Mouse (Mus musculus) lung, postnatal 0 days (tissue): Measurements from ENCODE around the gene Pnpo. TPM values are rescaled to one million over a fixed set of nuclear protein-coding genes. Genes with fewer than 3 reads are reported as not detected.

ENCODE experiments used
- ATAC-seq: fragments of 200-750 bp; cut with Nextera tagmentation; 2 replicates; pipeline ENCODE4 v1.8.0; 2017; ENCODE audit warnings: moderate library complexity
- DNase-seq: peaks from one replicate; pipeline ENCODE4 v3.0.0-alpha.2; 2016; ENCODE audit warnings: low spot score
- H3K27ac ChIP-seq: fragments of 300-500 bp; sonication (generic); 2 replicates; pipeline ENCODE4 v1.5.1; 2014; ENCODE audit warnings: antibody characterized with exemption, mild to moderate bottlenecking, low read length, mixed read lengths
- H3K27me3 ChIP-seq: fragments of 300-500 bp; sonication (generic); replicated peaks from 2 replicates; pipeline ENCODE4 v1.6.1; 2014; ENCODE audit warnings: low read length, mixed read lengths; ENCODE audit not compliant: insufficient read depth
- H3K36me3 ChIP-seq: fragments of 300-500 bp; sonication (generic); 2 replicates; pipeline ENCODE4 v1.6.1; 2014; ENCODE audit warnings: low read length, mixed read lengths; ENCODE audit not compliant: insufficient read depth
- H3K4me1 ChIP-seq: fragments of 300-500 bp; sonication (generic); 2 replicates; pipeline ENCODE4 v1.6.1; 2014; ENCODE audit warnings: antibody characterized with exemption, low read depth, low read length, mixed read lengths; ENCODE audit not compliant: insufficient read depth
- H3K4me2 ChIP-seq: fragments of 300-500 bp; sonication (generic); replicated peaks from 2 replicates; pipeline ENCODE4 v1.6.1; 2014; ENCODE audit warnings: low read depth, mild to moderate bottlenecking, low read length, moderate library complexity, mixed read lengths
- H3K4me3 ChIP-seq: fragments of 300-500 bp; sonication (generic); 2 replicates; pipeline ENCODE4 v1.5.1; 2014; ENCODE audit warnings: low read depth, low read length
- H3K9ac ChIP-seq: fragments of 300-500 bp; sonication (generic); replicated peaks from 2 replicates; pipeline ENCODE4 v1.6.1; 2014; ENCODE audit warnings: low read depth, mild to moderate bottlenecking
- H3K9me3 ChIP-seq: fragments of 300-500 bp; sonication (generic); 2 replicates; pipeline ENCODE4 v1.6.1; 2016; ENCODE audit warnings: low read length, mixed read lengths
- CTCF ChIP-seq: IDR thresholded peaks from 2 replicates; pipeline ENCODE4 v1.5.1; 2016; ENCODE audit warnings: antibody characterized with exemption, mild to moderate bottlenecking
- EP300 ChIP-seq: IDR thresholded peaks from 2 replicates; pipeline ENCODE4 v1.6.1; 2016; ENCODE audit warnings: antibody characterized with exemption, mild to moderate bottlenecking, control low read depth
- WGBS: fragments of 180-500 bp; shearing (Covaris S2); extraction: QIAGEN DNeasy Blood & Tissue Kit; methylation state at CpG from one replicate; pipeline ENCODE4 v1.1.7; 2014; 5-methylcytosine and 5-hydroxymethylcytosine counted together
- polyA plus RNA-seq: library from polyadenylated mRNA; unstranded; fragments of >200 nt; fragmentation: Nextera tagmentation; extraction: Ambion mirVana; gene quantifications from 2 replicates; pipeline ENCODE4 v1.2.1, GENCODE M21; 2015

Pnpo gene
- polyA plus RNA-seq, 1 experiment from 2014 or later, result 30.0 TPM

- WGBS, result 63% methylated on average over 6 of the region's 6 CpGs
- no peak overlapping the region for H3K4me2 ChIP-seq
Measured at GRCm38 (mm10) chr11:96941989-96942590, 1.7 kb downstream of the Pnpo start.

GRCm38 (mm10) chr11:96940578-96941465, 3.0 kb downstream of the Pnpo start:
- H3K9me3 ChIP-seq, result no peaks in the 10 kb centered on the region
- no peak overlapping the region for H3K4me2 ChIP-seq
- ATAC-seq (no peak), DNase-seq (no peak)
- no peaks in the 10 kb centered on the region for H3K27me3 ChIP-seq
- no peak overlapping the region for H3K4me3 ChIP-seq
- H3K4me1 ChIP-seq, result peaks cover 6% of the 10 kb centered on the region; the same call in 1 of the 2 replicates
- H3K27ac ChIP-seq, result no peak overlapping the region
- H3K9ac ChIP-seq, result no peak overlapping the region
- no peaks in the 10 kb centered on the region for H3K36me3 ChIP-seq
- WGBS, result 71% methylated on average over 16 of the region's 16 CpGs
- TF ChIP-seq CTCF (no peak), EP300 (no peak)

More at GRCm38 (mm10) chr11:96941989-96942590, 1.7 kb downstream of the Pnpo start:
- H3K27me3 ChIP-seq, result no peaks in the 10 kb centered on the region
- H3K4me1 ChIP-seq, result peaks cover 6% of the 10 kb centered on the region; the same call in 1 of the 2 replicates
- H3K9me3 ChIP-seq, result no peaks in the 10 kb centered on the region
- no peak for TF ChIP-seq EP300
- no peak for TF ChIP-seq CTCF
- H3K27ac ChIP-seq, result no peak overlapping the region
- H3K36me3 ChIP-seq, result no peaks in the 10 kb centered on the region
- no peak overlapping the region for H3K9ac ChIP-seq
- H3K4me3 ChIP-seq, result no peak overlapping the region
- ATAC-seq, result no peak
- no peak for DNase-seq

- Histone ChIP-seq H3K36me3 (no peaks in the 10 kb centered on the region), H3K4me2 (no peak overlapping the region), H3K9ac (no peak overlapping the region), H3K27ac (peak overlapping the region; percentile 11), H3K4me1 (peaks cover 8% of the 10 kb centered on the region; the same call in 1 of the 2 replicates), H3K9me3 (no peaks in the 10 kb centered on the region), H3K4me3 (no peak overlapping the region), H3K27me3 (no peaks in the 10 kb centered on the region)
- 69% methylated on average over 6 of the region's 6 CpGs for WGBS
- no peak for DNase-seq
- TF ChIP-seq EP300 (no peak), CTCF (no peak)
- ATAC-seq, result no peak
Measured at GRCm38 (mm10) chr11:96938426-96938800, 5.4 kb downstream of the Pnpo start.

- no peak overlapping the region for H3K9ac ChIP-seq
- peak overlapping the region; percentile 54 for H3K27ac ChIP-seq
- H3K4me1 ChIP-seq, result peaks cover 5% of the 10 kb centered on the region; the same call in 1 of the 2 replicates
- H3K9me3 ChIP-seq, result no peaks in the 10 kb centered on the region
- no peaks in the 10 kb centered on the region for H3K36me3 ChIP-seq
- 41% methylated on average over 10 of the region's 10 CpGs for whole genome bisulfite sequencing
- no peaks in the 10 kb centered on the region for H3K27me3 ChIP-seq
- ATAC-seq (peak; percentile 59), DNase-seq (peak; percentile 88)
- H3K4me3 ChIP-seq, result no peak overlapping the region
- TF ChIP-seq EP300, result peak; percentile 68; the same call in 1 of the 2 replicates
- peak; percentile 88 for TF ChIP-seq CTCF
- no peak overlapping the region for H3K4me2 ChIP-seq
Measured at GRCm38 (mm10) chr11:96937549-96938425, 6.0 kb downstream of the Pnpo start.

GRCm38 (mm10) chr11:96935872-96936650, 7.7 kb downstream of the Pnpo start:
- DNase-seq, result peak; percentile 67
- no peak for ATAC-seq
- Histone ChIP-seq H3K4me1 (peaks cover 5% of the 10 kb centered on the region; the same call in 1 of the 2 replicates), H3K4me3 (no peak overlapping the region), H3K27ac (peak overlapping the region; percentile 54; the same call in 1 of the 2 replicates), H3K9me3 (no peaks in the 10 kb centered on the region), H3K9ac (no peak overlapping the region), H3K4me2 (no peak overlapping the region), H3K36me3 (no peaks in the 10 kb centered on the region), H3K27me3 (no peaks in the 10 kb centered on the region)
- 62% methylated on average over 9 of the region's 9 CpGs for WGBS
- TF ChIP-seq CTCF (no peak), EP300 (no peak)
